Mouse (Mus musculus) effector memory CD4-positive, alpha-beta T cell, adult 5 months (primary cell): Measurements from ENCODE around the gene Abhd13. TPM values are rescaled to one million over a fixed set of nuclear protein-coding genes. Genes with fewer than 3 reads are reported as not detected.

Source experiments
- polyA plus RNA-seq: library from polyadenylated mRNA; unstranded; fragments of 100-300 nt; shearing (Covaris generic); gene quantifications from one replicate; pipeline ENCODE4 v1.2.1, GENCODE M21; 2017

The Abhd13 gene
- 14.4 TPM for polyA plus RNA-seq

GRCm38 (mm10) chr8:9977573-9978314, at the start of gene Abhd13, which contains the start of gene Lig4:
Abhd13 (plus strand) TSS chr8:9977707.
Lig4 (minus strand) TSS chr8:9977686.

GRCm38 (mm10) chr8:10006156-10006985, 28.9 kb downstream of the Abhd13 start, which contains the start of gene Tnfsf13b:
Tnfsf13b (plus strand) TSS chr8:10006467.

Other genes starting within 250 kb of the Abhd13 start
- gene Fam155a, start 206.5 kb upstream of the Abhd13 start, polyA plus RNA-seq: 0.21 TPM
- gene Gm10217, start 113.5 kb upstream of the Abhd13 start, polyA plus RNA-seq: not detected
- gene Lig4, start within 50 bp of the Abhd13 start, polyA plus RNA-seq: 0.89 TPM
- 3.0 TPM for gene Tnfsf13b, start 28.8 kb downstream of the Abhd13 start, polyA plus RNA-seq
- gene Myo16, start 176.2 kb downstream of the Abhd13 start, polyA plus RNA-seq: 0.05 TPM